Mouse (Mus musculus): ENCODE measurements around the gene Pdha2.

Gene Pdha2

DNA sequence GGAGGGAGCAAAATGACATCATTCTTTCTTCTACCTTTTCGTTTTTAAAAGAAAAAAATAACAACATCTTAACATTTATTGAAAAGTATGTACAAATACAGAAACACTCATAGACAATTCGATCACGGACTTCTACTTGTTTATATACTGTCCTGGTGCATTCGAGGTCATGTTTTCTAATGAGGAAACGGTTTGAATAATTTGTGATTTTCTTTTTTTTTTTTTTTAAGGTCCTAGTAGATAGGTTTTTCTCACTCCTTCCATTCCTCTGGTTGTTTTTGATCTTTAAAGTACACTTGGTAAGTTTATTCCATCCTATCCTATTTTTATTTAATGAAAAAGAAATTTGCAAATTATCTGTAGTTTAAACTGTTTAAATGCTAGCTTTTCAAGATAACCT, at the start of gene Pdha2:
Gene Pdha2 (minus strand): TSS at position 101 of the 400 bp plus-strand sequence.
- no peak for DNase-seq (ENCODE audit: low read depth, low spot score)

DNA sequence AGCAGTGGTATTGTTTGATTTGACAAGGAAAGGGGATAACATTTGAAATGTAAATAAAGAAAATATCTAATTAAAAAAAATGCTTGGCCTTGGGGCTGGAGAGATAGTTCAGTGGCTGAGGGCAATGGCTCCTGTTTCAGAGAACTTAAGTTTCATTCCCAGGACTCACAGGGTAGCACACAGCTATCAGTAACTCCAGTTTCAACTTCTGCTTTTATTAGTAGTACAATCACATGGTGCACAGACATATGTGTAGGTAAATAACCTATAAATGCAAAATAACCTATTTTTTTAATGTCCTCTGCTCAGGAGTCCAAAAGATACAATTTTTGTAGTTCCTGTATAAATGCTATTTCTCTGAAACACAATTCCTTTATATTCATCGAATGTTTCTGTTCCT, 48.4 kb upstream of the Pdha2 start:
- no peak for DNase-seq (ENCODE audit: low read depth, low spot score)

DNA sequence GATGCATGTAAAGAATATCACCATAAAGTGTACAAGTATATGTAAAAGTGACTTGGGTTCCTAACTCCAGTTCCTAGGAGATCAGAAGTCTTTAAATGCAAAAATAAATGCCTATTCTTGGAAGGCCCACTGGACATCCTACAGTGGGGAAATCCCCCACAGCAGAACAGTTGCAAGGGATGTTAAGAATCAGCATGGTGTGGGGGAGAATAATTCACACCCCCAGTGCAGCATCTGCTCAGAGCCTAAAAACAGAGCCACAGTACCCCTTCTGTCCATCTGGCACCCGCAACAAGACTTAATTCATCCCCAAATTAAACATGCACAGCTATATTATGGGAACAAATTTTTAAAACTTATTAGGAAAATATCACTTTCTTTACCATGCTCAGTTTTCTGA, 39.3 kb upstream of the Pdha2 start:
- DNase-seq (ENCODE audit: low read depth, low spot score): no peak

DNA sequence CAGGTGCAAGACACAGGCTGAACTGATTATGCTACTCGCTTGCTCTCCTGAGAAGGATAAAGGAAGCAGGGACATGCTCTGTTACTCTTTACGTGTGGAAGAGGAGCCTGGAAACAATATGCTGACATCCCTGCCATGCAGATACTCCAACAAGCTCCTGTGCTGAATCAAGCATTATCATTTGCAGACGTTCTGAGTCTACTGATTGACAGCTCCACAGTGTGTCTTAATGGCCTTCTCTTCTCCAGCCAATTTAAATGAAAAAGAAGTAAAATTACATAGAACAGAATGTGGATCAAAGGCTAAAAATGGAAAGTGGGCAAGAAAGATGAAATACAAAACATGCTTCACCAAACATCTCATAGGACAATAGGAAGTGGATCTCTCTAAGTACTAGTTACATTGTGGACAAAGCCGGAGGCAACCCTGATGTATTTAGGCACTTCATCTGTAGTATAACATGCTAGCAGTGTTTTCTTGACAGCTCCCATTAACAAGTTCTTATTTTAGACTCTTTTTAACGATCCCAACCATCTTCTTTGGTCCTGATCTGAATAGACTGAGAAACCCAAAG, 32.7 kb upstream of the Pdha2 start:
- DNase-seq (ENCODE audit: low read depth, low spot score): no peak

DNA sequence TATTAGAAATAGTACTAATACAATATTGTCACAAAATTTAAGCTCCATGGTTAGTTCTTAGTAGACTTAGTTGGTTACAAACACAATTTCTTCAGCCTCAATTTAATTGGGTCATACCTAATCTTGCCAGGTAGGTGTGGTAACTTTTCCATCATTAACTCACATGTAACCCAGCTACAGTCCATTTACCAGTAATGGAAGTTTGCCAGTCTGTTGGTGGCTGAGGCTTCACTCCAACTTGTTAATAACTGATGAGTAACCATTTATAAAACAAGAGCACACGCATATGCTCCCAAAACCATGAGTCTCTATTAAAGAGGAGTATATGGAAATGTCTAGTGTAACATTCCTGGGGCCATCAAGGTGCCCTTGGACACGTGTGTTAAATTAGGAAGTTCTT, 25.9 kb upstream of the Pdha2 start:
- no peak for DNase-seq (ENCODE audit: low read depth, low spot score)

DNA sequence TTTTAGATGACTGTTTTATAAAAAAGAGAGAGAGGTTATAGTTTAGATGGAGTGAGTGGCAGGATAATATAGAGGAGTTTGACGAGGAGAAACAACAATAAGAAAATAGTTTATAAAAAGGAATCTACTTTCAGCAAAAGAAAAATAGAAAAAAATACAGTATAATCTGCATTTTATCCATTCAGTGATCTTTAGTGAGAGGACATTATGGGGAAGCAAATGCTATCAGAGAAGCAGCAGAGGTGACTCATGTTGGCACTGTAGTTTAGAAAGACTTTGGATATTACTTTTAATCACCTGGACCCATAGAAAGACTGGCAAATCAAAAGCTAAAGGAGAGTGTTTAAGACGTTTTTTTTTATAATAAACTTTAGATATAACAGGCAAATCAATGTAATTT, 17.0 kb upstream of the Pdha2 start:
- no peak for DNase-seq (ENCODE audit: low read depth, low spot score)

DNA sequence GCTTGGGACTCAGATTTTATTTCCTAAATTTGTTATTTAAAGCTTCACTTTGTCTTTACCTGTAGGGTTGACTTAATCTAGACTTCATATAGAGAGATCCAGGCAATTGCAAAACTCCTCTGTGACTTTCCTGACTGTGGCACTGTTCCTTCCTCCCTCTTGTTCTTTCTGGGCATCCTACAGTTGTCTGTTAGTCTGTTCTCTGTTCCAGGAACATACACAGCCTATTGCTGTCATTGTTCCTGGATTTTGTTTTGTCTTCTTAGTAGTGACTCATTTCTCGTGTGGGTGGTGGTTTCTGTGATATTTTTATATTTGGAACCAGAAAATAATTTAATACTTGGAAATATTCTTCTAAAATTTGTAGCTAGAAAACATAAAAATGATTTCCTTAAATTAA, 10.2 kb upstream of the Pdha2 start:
- DNase-seq (ENCODE audit: low read depth, low spot score): no peak

DNA sequence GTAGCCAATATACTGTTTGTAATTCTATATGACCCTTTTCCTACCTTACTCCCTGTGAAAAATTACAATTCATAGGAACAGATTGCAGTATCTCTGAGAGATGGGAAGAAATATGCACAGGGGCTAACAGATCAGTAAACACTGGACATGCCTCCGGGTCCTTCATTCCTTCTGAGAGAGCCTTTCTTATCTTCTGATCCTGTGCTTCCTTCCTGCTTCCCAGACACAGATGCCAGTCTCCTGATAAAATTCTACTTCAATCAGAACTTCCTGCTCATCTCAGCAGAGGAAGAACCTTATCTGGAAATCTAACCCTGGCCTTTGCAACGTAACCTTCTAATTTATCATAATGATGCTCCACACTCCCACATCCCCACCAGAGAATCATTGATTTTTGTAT, 6.4 kb upstream of the Pdha2 start:
- no peak for DNase-seq (ENCODE audit: low read depth, low spot score)

DNA sequence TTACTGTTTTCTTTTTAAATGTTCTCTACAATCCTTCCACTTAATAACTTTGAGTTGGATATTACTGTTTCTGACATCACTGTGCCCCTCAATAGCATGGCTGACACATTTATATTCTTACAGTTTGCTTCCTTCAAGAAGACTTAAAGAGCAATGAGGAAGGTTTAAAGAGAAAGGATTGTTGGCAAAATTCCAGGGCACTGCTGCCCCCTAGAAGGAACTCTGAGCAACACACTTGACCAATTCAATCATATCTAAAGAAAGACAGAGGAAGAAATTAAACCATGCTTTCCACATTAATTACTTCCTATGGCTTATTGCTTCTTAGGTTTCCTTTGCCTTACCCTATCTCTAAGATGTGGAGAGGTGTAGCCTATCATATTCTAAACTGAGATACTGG, 4.8 kb upstream of the Pdha2 start:
- peak; percentile 44 for DNase-seq (ENCODE audit: low read depth, low spot score)

DNA sequence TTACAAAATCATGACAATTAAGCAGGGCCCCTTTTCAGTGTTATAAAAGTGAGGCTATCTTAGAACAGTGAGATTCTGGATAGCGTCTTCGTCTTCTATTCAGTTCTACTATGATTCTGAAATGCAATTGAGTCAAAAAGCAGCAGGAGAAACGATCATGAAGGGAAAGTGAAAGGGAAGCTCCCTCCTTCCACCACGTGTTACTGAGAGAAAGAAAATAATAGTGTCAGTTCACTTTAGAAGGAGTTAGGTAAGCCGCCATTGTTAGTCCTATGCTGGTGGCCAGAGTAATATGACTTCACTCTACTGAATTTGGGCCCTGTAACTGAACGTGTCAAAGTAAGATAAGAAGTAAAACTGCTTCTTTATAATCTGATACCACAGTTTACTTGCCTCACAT, 4.1 kb upstream of the Pdha2 start:
- DNase-seq (ENCODE audit: low read depth, low spot score): no peak

DNA sequence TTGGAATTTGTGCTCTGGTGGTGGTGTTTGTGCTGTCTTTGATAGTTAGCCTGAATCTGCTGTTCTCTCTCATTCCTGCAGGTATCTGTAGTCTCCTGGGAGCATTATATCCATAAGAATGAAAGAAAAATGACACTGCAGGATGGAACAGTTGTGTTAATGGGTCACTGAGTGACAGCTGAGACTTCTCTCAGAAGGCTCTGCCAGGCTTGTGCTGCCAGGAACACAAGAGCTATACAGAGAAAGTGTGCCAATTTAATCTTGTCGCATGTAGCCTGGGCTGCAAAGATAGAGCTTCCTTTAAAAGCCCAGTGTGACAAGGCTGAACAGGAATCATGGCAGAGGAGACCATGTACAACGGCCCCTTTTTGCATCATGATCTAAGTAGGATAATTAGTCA, 2.6 kb upstream of the Pdha2 start:
- DNase-seq (ENCODE audit: low read depth, low spot score): no peak

DNA sequence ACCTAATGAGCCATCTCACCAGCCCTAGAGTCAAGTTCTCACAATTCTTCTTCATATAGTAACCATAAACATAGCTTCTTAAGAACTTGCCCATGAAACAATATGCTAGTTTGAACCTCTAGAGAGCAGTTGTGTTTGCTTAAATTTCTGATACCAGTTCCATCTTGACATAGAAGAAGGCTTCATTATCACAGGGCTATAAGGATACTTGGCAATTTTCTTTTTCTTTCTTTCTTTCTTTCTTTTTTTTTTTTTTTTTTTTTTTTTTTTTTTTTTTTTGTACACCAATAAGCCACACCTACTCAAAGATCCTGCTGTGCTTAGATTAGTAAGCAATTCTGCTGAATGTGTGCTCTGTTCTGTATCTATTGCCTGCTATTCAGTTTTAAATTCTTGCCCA, 2.0 kb upstream of the Pdha2 start:
- DNase-seq (ENCODE audit: low read depth, low spot score): no peak

DNA sequence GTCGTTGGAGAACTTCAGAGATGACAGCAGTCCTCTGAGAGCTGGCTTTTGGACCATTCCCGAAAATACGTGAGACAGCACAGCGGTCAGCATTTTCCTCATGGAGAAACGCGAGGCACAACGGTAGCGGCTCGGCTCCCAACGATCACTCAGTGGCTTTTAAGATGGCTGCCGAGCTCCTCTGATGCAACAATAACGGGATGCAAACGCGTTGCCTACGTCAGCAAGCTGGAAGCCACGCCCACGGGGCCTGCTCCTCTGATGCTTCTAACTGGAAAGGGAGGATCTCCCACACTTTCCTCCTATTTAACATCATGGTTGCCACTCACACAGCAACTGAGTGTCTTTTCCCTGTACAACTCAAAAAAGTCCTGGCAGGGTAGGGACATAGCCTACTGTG, 511 bp downstream of the Pdha2 start:
- DNase-seq (ENCODE audit: low read depth, low spot score): no peak

DNA sequence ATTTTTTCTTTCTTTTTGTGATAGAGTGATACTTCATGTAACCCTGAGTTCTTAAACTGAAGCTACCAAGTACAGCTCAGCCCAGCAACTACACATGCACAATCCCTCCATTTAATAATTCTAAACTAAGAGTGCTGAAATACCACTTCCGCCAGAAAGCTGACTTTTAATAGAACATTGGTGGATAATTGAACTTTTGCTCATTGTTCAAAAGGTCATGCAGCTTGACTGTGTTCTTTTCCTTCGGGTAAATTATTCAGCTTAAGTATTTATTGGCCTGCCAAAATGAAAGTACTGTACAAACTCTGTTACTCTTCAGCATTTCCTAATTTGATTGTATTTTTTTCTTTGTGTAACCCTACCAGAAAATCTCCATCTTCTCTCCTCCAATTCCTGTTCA, 10.4 kb downstream of the Pdha2 start:
- DNase-seq (ENCODE audit: low read depth, low spot score): no peak

DNA sequence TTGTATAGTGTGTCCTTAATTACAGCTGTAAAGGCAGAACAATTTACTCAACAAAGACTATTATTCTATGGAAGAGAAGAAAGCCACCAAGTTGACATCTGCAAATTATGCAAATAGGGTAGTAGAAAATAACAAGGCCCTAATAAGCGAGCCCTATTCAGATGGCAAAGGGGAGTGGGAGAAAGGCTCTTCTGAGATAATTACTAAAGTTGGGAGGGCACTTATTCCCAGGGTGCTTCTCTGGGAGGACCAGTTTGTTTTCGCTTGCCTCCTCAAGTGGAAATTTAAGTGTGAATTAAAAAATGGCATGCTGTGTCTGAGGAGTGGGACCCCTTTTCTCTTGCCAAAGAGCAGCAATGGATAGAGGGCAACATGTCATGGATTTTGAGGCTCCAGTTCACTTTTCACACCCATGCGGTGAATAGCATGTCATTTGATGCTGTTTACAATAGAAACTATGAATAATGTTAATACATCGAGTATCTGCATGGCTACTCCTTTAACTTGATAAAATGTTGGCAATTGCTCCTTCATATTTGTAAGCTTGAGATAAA, 14.8 kb downstream of the Pdha2 start:
- DNase-seq (ENCODE audit: low read depth, low spot score): no peak

DNA sequence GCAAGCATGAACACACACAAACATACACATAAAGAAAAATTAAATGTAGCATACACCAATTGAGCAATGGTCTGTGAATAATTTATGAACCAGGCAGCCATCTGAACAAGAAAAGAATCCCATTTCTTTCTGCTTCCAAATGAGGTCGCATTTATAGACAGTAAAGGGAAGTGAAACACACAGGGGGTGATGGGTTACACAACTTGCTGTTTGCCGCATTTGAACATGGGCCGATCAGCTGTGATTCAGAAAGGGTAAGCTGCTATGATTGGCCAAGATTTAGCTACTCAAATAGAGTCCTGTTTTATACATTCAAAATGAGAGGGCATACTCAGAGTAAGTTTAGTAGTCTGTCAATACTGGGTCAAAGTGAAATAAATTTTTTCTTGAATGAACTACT, 20.5 kb downstream of the Pdha2 start:
- DNase-seq (ENCODE audit: low read depth, low spot score): peak; percentile 78

DNA sequence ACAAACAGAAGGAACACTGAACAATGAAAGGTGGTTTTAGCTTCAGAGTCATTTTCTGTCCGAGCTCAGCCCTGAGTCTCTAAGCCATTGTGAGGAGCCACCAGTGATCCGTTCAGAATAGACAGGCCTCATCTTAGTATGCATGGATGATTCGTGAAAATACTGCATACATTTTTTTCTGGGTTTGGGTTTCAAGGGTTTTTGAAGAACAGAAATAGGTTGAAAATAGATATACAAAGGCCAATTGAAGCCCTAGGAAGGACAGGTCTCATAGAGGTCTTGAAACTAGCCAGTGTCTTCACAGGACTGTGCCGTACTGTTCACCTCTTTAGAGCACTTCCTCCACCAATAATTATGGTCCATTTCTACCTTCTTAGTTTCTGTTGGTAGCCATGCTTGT, 21.7 kb downstream of the Pdha2 start:
- DNase-seq (ENCODE audit: low read depth, low spot score): peak; percentile 6

DNA sequence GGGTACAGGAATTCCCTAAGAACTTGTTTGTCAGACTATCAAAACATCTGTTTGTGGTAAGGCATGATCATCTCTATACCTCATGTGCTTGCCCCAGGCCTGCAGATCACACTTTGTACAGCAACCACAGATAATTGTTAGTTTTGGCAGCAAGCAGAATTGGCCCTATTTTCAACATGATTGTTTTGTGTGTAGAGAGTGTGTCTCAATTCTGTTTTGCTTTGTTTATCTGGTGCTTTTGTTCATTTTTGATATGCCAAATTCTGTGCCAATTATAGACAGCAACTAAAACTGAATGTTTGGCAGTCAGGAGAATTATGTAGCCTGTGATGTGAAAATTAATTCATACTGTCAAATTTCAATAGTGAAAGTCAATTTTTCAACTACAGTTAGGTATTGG, 51.2 kb downstream of the Pdha2 start:
- no peak for DNase-seq (ENCODE audit: low read depth, low spot score)
